Mouse (Mus musculus) forebrain, embryonic 16.5 days (tissue): Measurements from ENCODE around the gene Ddx41. TPM values are rescaled to one million over a fixed set of nuclear protein-coding genes. Genes with fewer than 3 reads are reported as not detected.

Source experiments
- ATAC-seq: fragments of 200-750 bp; cut with Nextera tagmentation; 2 replicates; pipeline ENCODE4 v1.8.0; 2017; ENCODE audit warnings: mild to moderate bottlenecking, moderate library complexity
- H3K27ac ChIP-seq: fragments of 300-500 bp; sonication (generic); 2 replicates; pipeline ENCODE4 v1.5.1; 2014; ENCODE audit warnings: low read length, control low read depth
- H3K27me3 ChIP-seq: fragments of 300-500 bp; sonication (generic); replicated peaks from 2 replicates; pipeline ENCODE4 v1.6.1; 2014; ENCODE audit warnings: low read length; ENCODE audit not compliant: control insufficient read depth, insufficient read depth
- H3K36me3 ChIP-seq: fragments of 300-500 bp; sonication (generic); 2 replicates; pipeline ENCODE4 v1.6.1; 2014; ENCODE audit not compliant: control insufficient read depth, insufficient read depth
- H3K4me1 ChIP-seq: fragments of 300-500 bp; sonication (generic); replicated peaks from 2 replicates; pipeline ENCODE4 v1.6.1; 2014; ENCODE audit warnings: low read length; ENCODE audit not compliant: control insufficient read depth, insufficient read depth
- H3K4me2 ChIP-seq: fragments of 300-500 bp; sonication (generic); 2 replicates; pipeline ENCODE4 v1.6.1; 2014; ENCODE audit warnings: mild to moderate bottlenecking, low read length, control low read depth
- H3K4me3 ChIP-seq: fragments of 300-500 bp; sonication (generic); replicated peaks from 2 replicates; pipeline ENCODE4 v1.5.1; 2014; ENCODE audit warnings: mild to moderate bottlenecking, low read length, control low read depth
- H3K9ac ChIP-seq: fragments of 300-500 bp; sonication (generic); replicated peaks from 2 replicates; pipeline ENCODE4 v1.6.1; 2014; ENCODE audit warnings: low read depth, low read length, control low read depth
- H3K9me3 ChIP-seq: fragments of 300-500 bp; sonication (generic); 2 replicates; pipeline ENCODE4 v1.6.1; 2016; ENCODE audit warnings: low read length; ENCODE audit not compliant: control insufficient read depth
- WGBS: fragments of 180-500 bp; shearing (Covaris S2); extraction: QIAGEN DNeasy Blood & Tissue Kit; methylation state at CpG from one replicate; pipeline ENCODE4 v1.1.7; 2014; 5-methylcytosine and 5-hydroxymethylcytosine counted together
- polyA plus RNA-seq: library from polyadenylated mRNA; unstranded; fragments of >200 nt; fragmentation: Nextera tagmentation; extraction: Ambion mirVana; gene quantifications from 2 replicates; pipeline ENCODE4 v1.2.1, GENCODE M21; 2015

Gene Ddx41
- polyA plus RNA-seq, 1 experiment from 2014 or later = 70.6 TPM

DNA sequence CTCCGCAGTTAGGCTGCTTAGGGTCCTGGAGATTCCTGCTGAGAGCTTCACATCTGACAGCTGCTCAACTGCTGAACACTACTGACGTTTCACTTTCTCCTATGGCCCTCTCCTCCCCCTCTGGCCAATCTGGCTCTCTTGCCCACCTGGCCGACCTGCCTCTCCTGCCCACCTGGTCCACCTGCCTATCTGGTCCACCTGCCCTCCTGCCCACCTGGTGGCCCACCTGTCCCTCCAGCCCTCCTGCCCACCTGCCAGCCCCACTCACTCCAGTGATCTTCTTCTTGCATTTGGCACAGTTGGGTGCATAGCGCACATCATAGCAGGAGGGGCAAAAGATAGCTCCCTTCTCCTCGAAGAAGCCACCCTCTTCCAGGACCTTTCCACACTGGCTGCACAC is 32.1 kb downstream of the Ddx41 start:
- H3K4me1 ChIP-seq = no peaks in the 10 kb centered on the region
- 86% methylated on average over 5 of the region's 5 CpGs for WGBS

DNA sequence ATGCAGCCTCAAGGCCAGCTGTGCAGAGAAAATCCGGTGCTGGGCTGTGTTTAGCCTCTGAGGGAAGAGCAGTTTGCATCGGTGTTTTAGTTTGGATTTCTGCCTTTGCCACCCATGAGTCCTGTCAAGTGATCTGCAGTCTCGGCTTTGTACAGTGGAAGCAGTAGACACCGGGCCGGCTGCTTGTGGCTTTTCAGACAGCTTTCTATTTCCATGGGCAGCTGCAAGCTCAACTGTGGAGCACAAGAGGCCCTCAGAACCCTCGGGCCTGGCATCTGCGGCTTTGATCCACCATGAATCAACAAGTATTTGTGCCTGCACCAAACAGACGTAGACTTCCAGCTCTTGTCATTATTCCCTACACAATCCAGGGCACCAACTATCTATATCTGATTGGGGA is 34.1 kb downstream of the Ddx41 start:
- peaks cover 6% of the 10 kb centered on the region for H3K36me3 ChIP-seq
- H3K4me3 ChIP-seq = no peak overlapping the region
- peaks cover 6% of the 10 kb centered on the region; the same call in 1 of the 2 replicates for H3K4me1 ChIP-seq
- H3K4me2 ChIP-seq = no peak overlapping the region
- no peaks in the 10 kb centered on the region for H3K27me3 ChIP-seq
- no peak for ATAC-seq
- H3K9ac ChIP-seq = no peak overlapping the region
- H3K27ac ChIP-seq = no peak overlapping the region
- no peaks in the 10 kb centered on the region for H3K9me3 ChIP-seq
- 79% methylated on average over 8 of the region's 8 CpGs for WGBS

More for the DNA sequence above, 32.1 kb downstream of the Ddx41 start:
- Histone ChIP-seq H3K4me2 (no peak overlapping the region), H3K9me3 (no peaks in the 10 kb centered on the region), H3K27ac (no peak overlapping the region), H3K27me3 (no peaks in the 10 kb centered on the region), H3K9ac (no peak overlapping the region), H3K4me3 (no peak overlapping the region), H3K36me3 (peaks cover 6% of the 10 kb centered on the region)
- ATAC-seq = no peak

GRCm38 (mm10) chr13:55500575-55500974 is 35.9 kb downstream of the Ddx41 start:
- 88% methylated on average over 10 of the region's 10 CpGs for WGBS
- Histone ChIP-seq H3K9ac (no peak overlapping the region), H3K4me1 (peaks cover 18% of the 10 kb centered on the region), H3K27ac (no peak overlapping the region), H3K27me3 (no peaks in the 10 kb centered on the region), H3K36me3 (peaks cover 2% of the 10 kb centered on the region; the same call in 1 of the 2 replicates), H3K9me3 (no peaks in the 10 kb centered on the region), H3K4me3 (no peak overlapping the region), H3K4me2 (no peak overlapping the region)
- no peak for ATAC-seq

GRCm38 (mm10) chr13:55498906-55499305 is 37.6 kb downstream of the Ddx41 start:
- Histone ChIP-seq H3K9ac (no peak overlapping the region; the same call in 1 of the 2 replicates), H3K4me3 (no peak overlapping the region), H3K36me3 (peaks cover 2% of the 10 kb centered on the region; the same call in 1 of the 2 replicates), H3K27me3 (no peaks in the 10 kb centered on the region), H3K27ac (no peak overlapping the region), H3K9me3 (no peaks in the 10 kb centered on the region), H3K4me2 (no peak overlapping the region), H3K4me1 (peaks cover 32% of the 10 kb centered on the region)
- 53% methylated on average over 11 of the region's 11 CpGs for WGBS
- no peak for ATAC-seq

DNA sequence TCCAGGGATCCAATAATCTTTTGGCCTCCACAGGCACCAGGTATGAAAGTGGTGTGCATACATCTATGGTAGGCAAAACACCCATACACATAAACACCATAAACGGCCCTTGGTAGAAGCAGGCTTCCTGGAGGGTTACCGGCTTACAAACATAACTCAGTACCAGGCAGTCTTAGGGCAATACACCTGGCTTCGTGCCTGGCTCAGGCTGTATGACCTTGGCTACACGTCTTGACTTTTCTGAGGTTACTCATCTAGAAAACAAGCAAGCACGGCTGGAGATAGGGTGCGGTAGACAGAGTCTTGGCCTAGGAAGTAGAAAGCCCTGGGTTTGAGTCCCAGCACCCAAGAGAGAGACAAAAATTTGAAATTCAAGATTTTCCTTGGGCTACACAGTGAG is 39.8 kb downstream of the Ddx41 start:
- Histone ChIP-seq H3K4me3 (no peak overlapping the region), H3K36me3 (peaks cover 2% of the 10 kb centered on the region; the same call in 1 of the 2 replicates), H3K27me3 (no peaks in the 10 kb centered on the region), H3K9me3 (no peaks in the 10 kb centered on the region), H3K27ac (no peak overlapping the region), H3K9ac (no peak overlapping the region), H3K4me1 (peaks cover 32% of the 10 kb centered on the region), H3K4me2 (no peak overlapping the region)
- 87% methylated on average over 6 of the region's 6 CpGs for WGBS
- ATAC-seq = no peak

DNA sequence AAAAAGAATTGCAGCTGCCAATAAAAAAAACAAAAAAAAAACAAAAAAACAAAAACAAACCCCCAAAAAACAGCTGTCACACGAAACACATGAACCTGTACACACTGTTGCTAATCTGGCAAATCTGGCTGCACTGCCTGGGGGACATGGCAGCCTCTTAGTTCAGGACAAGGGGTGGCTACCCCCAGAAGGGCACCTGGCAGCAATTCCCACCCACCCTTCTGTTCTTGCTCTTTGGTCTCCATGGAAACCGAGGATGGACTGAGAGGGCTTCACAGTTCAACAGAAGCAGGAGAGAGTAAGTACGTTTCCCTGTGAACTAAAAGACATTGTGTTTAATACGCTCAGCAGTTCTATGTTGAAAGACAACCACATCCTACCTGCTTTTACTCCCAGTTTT is 40.8 kb downstream of the Ddx41 start:
- ATAC-seq = peak; percentile 29; the same call in 1 of the 2 replicates
- Histone ChIP-seq H3K27ac (peak overlapping the region; percentile 57), H3K4me1 (peaks cover 32% of the 10 kb centered on the region), H3K9ac (no peak overlapping the region), H3K4me2 (peak overlapping the region; percentile 22), H3K36me3 (peaks cover 2% of the 10 kb centered on the region; the same call in 1 of the 2 replicates), H3K9me3 (no peaks in the 10 kb centered on the region), H3K27me3 (no peaks in the 10 kb centered on the region), H3K4me3 (no peak overlapping the region)
- WGBS = 14% methylated on average over 4 of the region's 4 CpGs

DNA sequence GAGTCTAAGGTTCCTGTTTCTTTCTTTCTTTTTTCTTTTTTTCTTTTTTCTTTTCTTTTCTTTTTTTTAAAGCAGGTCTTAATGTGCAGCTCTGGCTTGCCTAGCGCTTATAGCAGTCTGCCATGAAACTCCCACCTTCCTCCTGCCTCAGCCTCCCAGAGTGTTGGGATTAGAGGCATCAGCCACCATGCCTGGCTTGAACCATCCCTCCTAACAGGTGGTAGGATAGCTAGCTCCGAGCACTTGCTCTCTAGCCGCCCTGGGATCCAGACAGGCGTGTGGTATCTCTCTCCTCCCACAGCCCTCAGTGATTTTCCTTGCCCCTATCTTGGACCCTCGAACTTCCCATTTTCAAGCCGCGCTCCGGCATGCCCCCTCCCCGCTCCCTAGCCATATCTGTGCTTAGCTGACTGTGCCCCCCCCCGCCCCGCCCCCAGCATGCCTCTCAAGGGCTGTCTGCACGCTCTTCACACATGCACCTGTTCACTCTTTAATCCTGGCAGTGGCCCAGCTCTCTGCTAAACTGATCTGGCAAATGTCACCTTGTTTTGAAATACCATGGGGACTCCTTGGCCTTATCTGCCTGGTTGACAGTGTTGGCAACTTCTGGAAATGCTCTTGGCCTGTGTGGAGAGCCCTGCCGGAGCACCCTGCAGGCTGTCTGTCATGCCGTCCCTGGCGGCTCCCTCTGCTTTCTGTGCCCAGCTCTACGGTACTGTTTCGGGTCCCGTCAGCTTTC is 41.4 kb downstream of the Ddx41 start:
- no peak overlapping the region for H3K9ac ChIP-seq

GRCm38 (mm10) chr13:55494257-55494656 is 42.2 kb downstream of the Ddx41 start:
- peaks cover 2% of the 10 kb centered on the region; the same call in 1 of the 2 replicates for H3K36me3 ChIP-seq
- H3K27me3 ChIP-seq = no peaks in the 10 kb centered on the region
- H3K27ac ChIP-seq = 0 out of 2 replicates have a peak overlapping the region, but pooled peaks have one; percentile 8
- WGBS = 29% methylated on average over 2 of the region's 2 CpGs
- no peak overlapping the region for H3K9ac ChIP-seq
- no peak overlapping the region for H3K4me3 ChIP-seq
- no peaks in the 10 kb centered on the region for H3K9me3 ChIP-seq
- peak; percentile 8; the same call in 1 of the 2 replicates for ATAC-seq
- no peak overlapping the region for H3K4me2 ChIP-seq
- H3K4me1 ChIP-seq = peaks cover 32% of the 10 kb centered on the region

More for the DNA sequence above, 41.4 kb downstream of the Ddx41 start:
- no peak overlapping the region for H3K4me3 ChIP-seq
- ATAC-seq = peak; percentile 76
- no peaks in the 10 kb centered on the region for H3K9me3 ChIP-seq
- H3K36me3 ChIP-seq = peaks cover 2% of the 10 kb centered on the region; the same call in 1 of the 2 replicates
- peak overlapping the region; percentile 31; the same call in 1 of the 2 replicates for H3K27ac ChIP-seq
- peak overlapping the region; percentile 6; the same call in 1 of the 2 replicates for H3K4me2 ChIP-seq
- 13% methylated on average over 18 of the region's 18 CpGs for WGBS
- peaks cover 32% of the 10 kb centered on the region for H3K4me1 ChIP-seq
- H3K27me3 ChIP-seq = no peaks in the 10 kb centered on the region

DNA sequence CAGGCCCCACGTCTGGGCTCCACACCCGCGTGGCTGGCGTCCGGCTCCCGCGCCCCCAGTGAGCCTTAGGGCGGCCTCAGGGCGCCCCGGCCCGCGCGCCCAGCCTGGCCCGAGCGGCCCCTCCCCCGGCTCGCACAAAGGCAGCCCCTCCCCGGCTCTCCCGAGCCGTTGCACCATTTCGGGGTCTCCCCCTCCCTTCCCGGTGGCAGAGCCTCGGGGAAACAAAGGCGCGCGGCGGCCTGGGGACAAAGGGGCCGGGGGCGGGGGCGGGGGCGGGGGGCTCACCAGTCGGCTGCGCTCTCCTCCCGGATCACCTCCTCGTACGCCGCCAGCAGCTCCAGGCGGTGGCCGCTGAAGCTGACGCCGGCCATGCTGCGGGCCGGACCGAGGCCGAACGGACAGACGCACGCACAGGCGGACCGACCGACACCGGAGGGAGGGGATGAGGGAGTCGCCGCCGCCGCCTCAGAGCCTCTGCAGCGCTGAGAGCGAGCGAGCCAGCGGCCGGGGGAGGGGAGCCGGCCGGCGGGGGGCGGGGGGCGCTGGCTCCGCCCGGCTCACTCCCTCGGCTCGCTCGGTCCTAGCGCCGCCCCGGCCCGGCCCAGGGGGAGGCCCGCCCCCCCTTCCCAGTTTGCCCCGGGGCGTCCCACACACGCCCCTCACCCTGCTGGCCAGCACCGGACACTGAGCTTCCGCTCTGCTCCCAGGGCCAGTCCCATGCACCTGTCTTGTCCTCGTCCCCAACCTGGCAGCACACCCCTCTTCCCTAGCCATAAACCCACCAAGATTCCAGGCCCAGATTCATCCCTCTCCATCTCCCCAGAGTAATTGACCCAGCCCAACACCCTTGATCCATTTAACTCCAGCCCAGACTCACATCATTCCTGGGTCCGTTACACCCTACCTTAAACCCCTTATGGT is 48.6 kb downstream of the Ddx41 start, which contains the start of gene Dbn1:
Gene Dbn1 (minus strand): TSS at position 534 of the 921 bp plus-strand sequence.
- Histone ChIP-seq H3K4me2 (peak within 1 kb of the TSS; percentile 89), H3K36me3 (no peaks in the 10 kb centered on the region), H3K9me3 (no peaks in the 10 kb centered on the region), H3K4me1 (peaks cover 42% of the 10 kb centered on the region), H3K4me3 (peak within 1 kb of the TSS; percentile 67), H3K27me3 (no peaks in the 10 kb centered on the region), H3K27ac (peak within 1 kb of the TSS; percentile 97), H3K9ac (peak within 1 kb of the TSS; percentile 98)
- ATAC-seq = peak; percentile 84
- under 1% methylated on average over 44 of the region's 83 CpGs for WGBS
